8 mouse cellular contexts compared by ENCODE assay signal in the genomic region with DNA sequence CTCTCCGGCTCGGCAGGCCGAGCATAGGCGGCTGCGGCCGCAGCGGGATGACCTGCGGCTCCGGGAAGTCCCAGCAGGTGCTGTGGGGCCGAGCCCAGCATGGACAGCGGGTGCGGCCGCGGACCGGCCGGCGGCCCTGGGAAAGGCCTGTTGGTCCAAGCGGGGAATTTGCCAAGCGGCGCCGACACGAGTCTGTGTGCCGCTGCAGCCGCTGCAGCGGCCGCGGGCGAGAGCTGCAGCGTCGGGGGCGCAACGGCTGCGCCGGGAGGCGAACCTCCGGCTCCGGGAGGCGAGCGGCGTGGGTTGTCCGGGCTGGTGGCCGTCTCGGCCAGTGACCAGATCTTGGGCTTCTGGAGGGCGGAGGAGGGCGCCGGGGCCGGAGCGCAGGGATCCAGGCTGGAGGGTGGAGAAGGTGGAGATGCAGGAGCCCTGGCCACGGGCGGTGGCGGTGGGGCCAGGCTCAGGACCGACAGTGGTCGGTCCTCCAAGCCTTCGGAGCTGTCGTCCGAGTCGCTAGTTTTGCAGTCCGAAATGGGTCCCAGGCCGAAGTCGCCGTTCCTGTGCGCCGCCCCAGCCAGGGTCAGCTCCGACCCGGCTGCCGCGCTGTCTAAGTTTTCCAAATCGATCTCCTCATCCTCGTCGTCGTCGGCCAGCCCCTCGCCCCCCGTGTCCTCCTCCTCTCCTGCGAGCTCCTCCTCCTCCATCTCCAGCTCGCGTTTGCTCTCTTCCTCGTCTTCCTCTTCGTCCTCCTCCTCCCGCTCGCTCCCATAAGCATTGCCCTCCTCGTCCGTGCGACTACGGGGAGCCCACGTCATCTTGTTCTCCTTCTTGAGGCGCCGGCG. TPM values are rescaled to one million over a fixed set of nuclear protein-coding genes. Genes with fewer than 3 reads are reported as not detected.
DNase-seq lines count a peak whose midpoint lies in the region; ATAC-seq and TF ChIP-seq lines count a peak whose summit lies in the region.

No protein-coding gene starts in this region.

- H3K9me3 ChIP-seq in E14TG2a.4 (ENCODE audit: low read length) = no peaks in the 10 kb centered on the region
- H3K9me3 ChIP-seq in heart, embryonic 11.5 days (replicated peaks; ENCODE audit: control insufficient read depth, low read length) = no peaks in the 10 kb centered on the region
- H3K9me3 ChIP-seq in midbrain, embryonic 12.5 days = no peaks in the 10 kb centered on the region

- H3K27ac ChIP-seq in heart, embryonic 11.5 days (ENCODE audit: low read depth, low read length) = peak overlapping the region; percentile 94
- H3K27ac ChIP-seq in midbrain, embryonic 12.5 days (replicated peaks) = peak overlapping the region; percentile 100
- no peak overlapping the region for H3K27ac ChIP-seq in left cerebral cortex, adult 2 months

- H3K36me3 ChIP-seq in E14TG2a.4 (ENCODE audit: insufficient read depth, low read length) = no peaks in the 10 kb centered on the region
- H3K36me3 ChIP-seq in heart, embryonic 11.5 days (ENCODE audit: control insufficient read depth, insufficient read depth, low read length) = no peaks in the 10 kb centered on the region
- H3K36me3 ChIP-seq in midbrain, embryonic 12.5 days = peaks cover 12% of the 10 kb centered on the region

- no peak for ATAC-seq in heart, embryonic 11.5 days (replicated peaks; ENCODE audit: insufficient number of reproducible peaks, low FRiP score, low TSS enrichment)
- ATAC-seq in midbrain, embryonic 12.5 days (ENCODE audit: low FRiP score, low read depth) = no peak

- peak overlapping the region; percentile 88 for H3K9ac ChIP-seq in heart, embryonic 11.5 days (ENCODE audit: low read depth, low read length)
- H3K9ac ChIP-seq in midbrain, embryonic 12.5 days (replicated peaks) = peak overlapping the region; percentile 98

- peaks cover 56% of the 10 kb centered on the region for H3K4me1 ChIP-seq in E14TG2a.4 (replicated peaks; ENCODE audit: low read depth, low read length)
- peaks cover 22% of the 10 kb centered on the region for H3K4me1 ChIP-seq in heart, embryonic 11.5 days (ENCODE audit: control insufficient read depth, insufficient read depth, low read length)
- H3K4me1 ChIP-seq in midbrain, embryonic 12.5 days = peaks cover 62% of the 10 kb centered on the region

- under 1% methylated on average over 89 of the region's 89 CpGs for WGBS in heart, embryonic 11.5 days (ENCODE audit: insufficient replicate concordance)
- under 1% methylated on average over 81 of the region's 89 CpGs for WGBS in midbrain, embryonic 12.5 days

- intact Hi-C loops in left cerebral cortex, adult 2 months (cut with DNase I) = loop anchor here (2.0 to 10.0 kb wide), 3 partner anchors 421 to 922 kb away; no protein-coding TSS in a partner anchor

- peak overlapping the region; percentile 79 for H3K4me3 ChIP-seq in E14TG2a.4 (replicated peaks; ENCODE audit: low read length)
- peak overlapping the region; percentile 61 for H3K4me3 ChIP-seq in heart, embryonic 11.5 days (ENCODE audit: low read depth, low read length)
- peak overlapping the region; percentile 88 for H3K4me3 ChIP-seq in midbrain, embryonic 12.5 days
- no peak overlapping the region for H3K4me3 ChIP-seq in left cerebral cortex, adult 2 months

- TF ChIP-seq CTCF in E14TG2a.4 (conservative IDR thresholded peaks at IDR 0.05; ENCODE audit: low read length) = no peak
- no peak for TF ChIP-seq CTCF in left cerebral cortex, adult 2 months (IDR thresholded peaks at IDR 0.05)

- H3K27me3 ChIP-seq in E14TG2a.4 (ENCODE audit: insufficient read depth, low read length) = peaks cover 93% of the 10 kb centered on the region
- peaks cover 63% of the 10 kb centered on the region for H3K27me3 ChIP-seq in heart, embryonic 11.5 days (ENCODE audit: control insufficient read depth, insufficient read depth, low read length)
- H3K27me3 ChIP-seq in midbrain, embryonic 12.5 days = peaks cover 35% of the 10 kb centered on the region

- peak; percentile 39 for DNase-seq in ZHBTc4 (ENCODE audit: low read depth, low spot score)
- DNase-seq in kidney, postnatal 10 days = peak; percentile 54
- DNase-seq in urinary bladder, postnatal 25 days (ENCODE audit: low spot score) = no peak
- DNase-seq in layer of hippocampus, adult 18-20 months (ENCODE audit: low spot score in 2 of 2) = no peak
- no peak for DNase-seq in left cerebral cortex, adult 2 months (ENCODE audit: extremely low spot score in 1 of 2, low spot score in 2 of 2)

- peak overlapping the region; percentile 89 for H3K4me2 ChIP-seq in heart, embryonic 11.5 days
- peak overlapping the region; percentile 64 for H3K4me2 ChIP-seq in midbrain, embryonic 12.5 days (replicated peaks)

RNA-seq across cellular contexts. Expression of gene Irx3, which starts 2.0 kb away (rescaled TPM):
- 7.9 and 8.6 TPM in 2 replicates for polyA plus RNA-seq in heart, embryonic 11.5 days (2014; fragmentation: Nextera tagmentation; extraction: Ambion mirVana)
- 73.4 and 73.9 TPM in 2 replicates for polyA plus RNA-seq in midbrain, embryonic 12.5 days (2016; fragmentation: Nextera tagmentation; extraction: Ambion mirVana)
- total RNA-seq in layer of hippocampus, adult 18-20 months (2021) = under 1 TPM; 0.36 to 0.42 TPM
- total RNA-seq in left cerebral cortex, adult 2 months (2021) = under 1 TPM; 0.14 to 0.21 TPM

Comparison
In these comparisons a context has a peak if more than half of its experiments do, and no peak if none do; other contexts are left out.
1. DNase-seq: peak in ZHBTc4 (single experiment) and kidney, postnatal 10 days (single experiment); none in urinary bladder, postnatal 25 days (single experiment), layer of hippocampus, adult 18-20 months (0 of 2) and left cerebral cortex, adult 2 months (0 of 2).